Mouse (Mus musculus): Measurements from ENCODE around the gene Heatr5a. TPM values are rescaled to one million over a fixed set of nuclear protein-coding genes. Genes with fewer than 3 reads are reported as not detected.

The Heatr5a gene
- total RNA-seq, 2 experiments from 2014 or later: 16.7 to 29.0 TPM

GRCm38 (mm10) chr12:51969092-51969491, 2.0 kb downstream of the Heatr5a start:
- H3K4me3 ChIP-seq: peak overlapping the region; percentile 100
- intact Hi-C loops (cut with DNase I): loop anchor here (10.0 kb wide), 1 partner anchor 144 kb away; the partner anchor contains the start of gene Hectd1
- TF ChIP-seq CTCF (IDR thresholded peaks at IDR 0.05): no peak
- no peak overlapping the region for H3K27ac ChIP-seq
- no peak for DNase-seq

- no peak for TF ChIP-seq CTCF (IDR thresholded peaks at IDR 0.05)
- no peak overlapping the region for H3K4me3 ChIP-seq
- no peak for DNase-seq
- intact Hi-C loops (cut with DNase I): loop anchor here (10.0 kb wide), 1 partner anchor 143 kb away; the partner anchor contains the start of gene Hectd1
- H3K27ac ChIP-seq: no peak overlapping the region
These were observed 3.1 kb downstream of the Heatr5a start for GRCm38 (mm10) chr12:51967915-51968595.

GRCm38 (mm10) chr12:51957626-51958025, 13.5 kb downstream of the Heatr5a start:
- TF ChIP-seq CTCF (IDR thresholded peaks at IDR 0.05): no peak
- DNase-seq: no peak
- intact Hi-C loops (cut with DNase I): no loop called here
- no peak overlapping the region for H3K4me3 ChIP-seq
- H3K27ac ChIP-seq: no peak overlapping the region

DNA sequence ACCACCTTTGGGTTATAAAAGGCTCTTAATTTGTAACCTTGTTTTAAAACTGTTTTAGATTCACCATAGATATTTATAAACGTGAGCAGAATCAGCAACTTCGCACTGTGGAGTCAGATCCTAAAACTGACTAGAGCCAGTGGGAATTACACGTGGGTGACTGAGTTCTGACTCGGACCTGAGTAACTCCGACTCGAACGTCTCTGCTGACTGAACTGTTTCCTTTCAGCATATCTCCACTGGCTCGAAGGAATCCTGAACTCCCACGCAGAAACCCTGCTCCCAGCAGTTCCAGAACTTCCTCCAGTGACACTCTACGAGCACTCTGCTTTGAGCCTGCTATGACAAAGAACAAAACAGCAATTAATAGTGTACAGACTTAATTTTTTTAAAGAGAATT, 18.8 kb downstream of the Heatr5a start:
- intact Hi-C loops (cut with DNase I): no loop called here
- DNase-seq: no peak
- TF ChIP-seq CTCF (IDR thresholded peaks at IDR 0.05): no peak
- Histone ChIP-seq H3K4me3 (no peak overlapping the region), H3K27ac (no peak overlapping the region)

DNA sequence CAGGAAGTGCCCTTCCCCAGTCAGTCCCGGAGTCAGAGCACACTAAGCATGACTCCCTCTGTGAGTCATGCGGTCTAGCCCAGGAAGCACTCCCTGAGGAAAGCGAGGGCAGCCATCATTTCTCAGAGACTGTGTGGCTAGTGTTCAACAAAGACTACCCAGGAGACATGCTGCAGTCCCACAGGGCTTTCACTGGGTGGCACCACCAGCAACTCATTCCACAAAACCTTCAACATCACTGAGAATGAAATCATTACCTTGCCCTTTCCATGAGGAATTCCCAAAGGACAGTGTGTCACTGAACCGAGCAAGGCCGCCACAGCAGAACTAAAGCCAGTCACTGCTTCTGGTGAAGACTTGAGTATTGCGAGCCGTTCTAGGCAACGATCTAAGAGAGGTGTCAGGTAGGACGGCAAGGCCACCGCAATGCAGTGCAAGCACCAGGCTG, 23.6 kb downstream of the Heatr5a start:
- peak; percentile 50 for TF ChIP-seq CTCF (IDR thresholded peaks at IDR 0.05)
- Histone ChIP-seq H3K27ac (no peak overlapping the region; the same call in 1 of the 2 replicates), H3K4me3 (no peak overlapping the region)
- intact Hi-C loops (cut with DNase I): loop anchor here (10.0 kb wide), 1 partner anchor 57 kb away; the partner anchor contains the start of gene Dtd2
- DNase-seq: peak; percentile 16

- H3K4me3 ChIP-seq: no peak overlapping the region
- no peak overlapping the region for H3K27ac ChIP-seq
- intact Hi-C loops (cut with DNase I): loop anchor here (10.0 kb wide), 1 partner anchor 59 kb away; the partner anchor contains the start of gene Dtd2
- no peak for DNase-seq
- no peak for TF ChIP-seq CTCF (IDR thresholded peaks at IDR 0.05)
These were observed 25.8 kb downstream of the Heatr5a start for GRCm38 (mm10) chr12:51945331-51945730.

DNA sequence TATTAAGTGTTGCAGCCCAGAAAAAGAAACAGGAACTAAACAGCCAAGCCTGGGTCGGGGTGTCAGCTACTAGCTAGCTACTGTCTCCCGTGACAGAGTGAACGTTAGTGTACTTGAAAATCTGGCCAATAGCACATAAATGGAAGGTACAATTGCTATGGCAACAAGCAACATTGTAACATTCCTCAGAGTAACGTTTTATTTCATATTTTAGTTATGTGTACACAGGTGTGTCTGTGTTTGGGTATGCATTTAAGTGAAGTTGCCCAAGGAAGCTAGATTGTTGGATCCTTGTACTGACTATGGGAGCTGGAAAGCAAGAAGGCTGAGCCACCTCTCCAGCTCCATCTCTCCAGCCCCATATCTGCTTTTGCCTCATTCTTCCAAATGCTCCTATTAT, 31.3 kb downstream of the Heatr5a start:
- no peak for DNase-seq
- Histone ChIP-seq H3K4me3 (no peak overlapping the region), H3K27ac (no peak overlapping the region)
- TF ChIP-seq CTCF (IDR thresholded peaks at IDR 0.05): no peak
- intact Hi-C loops (cut with DNase I): loop anchor here (10.0 kb wide), 1 partner anchor 65 kb away; the partner anchor contains the start of gene Dtd2

- H3K27ac ChIP-seq: peak overlapping the region; percentile 69
- intact Hi-C loops (cut with DNase I): no loop called here
- TF ChIP-seq CTCF (IDR thresholded peaks at IDR 0.05): peak; percentile 6; the same call in 1 of the 2 replicates
- no peak overlapping the region for H3K4me3 ChIP-seq
- peak; percentile 56 for DNase-seq
These were observed 33.2 kb downstream of the Heatr5a start for GRCm38 (mm10) chr12:51937938-51938337.

GRCm38 (mm10) chr12:51929630-51930029, 41.5 kb downstream of the Heatr5a start:
- no peak for DNase-seq

DNA sequence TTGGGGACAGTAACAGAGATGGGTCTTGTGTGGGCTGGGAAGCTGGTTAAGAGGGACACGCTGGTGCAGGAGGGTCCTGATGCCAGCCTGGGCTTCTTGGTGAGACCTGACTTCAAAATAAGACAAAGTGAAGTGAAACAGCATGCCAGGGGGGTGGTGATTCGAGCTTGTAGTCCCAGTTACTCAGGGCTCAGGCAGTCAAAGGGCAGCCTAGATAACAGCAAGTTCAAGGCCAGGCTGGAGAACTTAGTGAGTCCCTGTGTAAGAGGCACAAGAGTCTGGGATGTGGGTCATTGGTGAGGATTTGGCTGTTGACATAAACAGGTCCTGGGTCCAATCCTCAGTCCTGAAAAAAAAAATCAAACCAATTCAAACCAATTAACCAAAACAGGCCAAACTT, 53.9 kb downstream of the Heatr5a start:
- intact Hi-C loops (cut with DNase I): no loop called here
- DNase-seq: no peak
- Histone ChIP-seq H3K27ac (no peak overlapping the region), H3K4me3 (no peak overlapping the region)
- no peak for TF ChIP-seq CTCF (IDR thresholded peaks at IDR 0.05)

More at GRCm38 (mm10) chr12:51929630-51930029, 41.5 kb downstream of the Heatr5a start:
- H3K4me3 ChIP-seq: no peak overlapping the region
- TF ChIP-seq CTCF (IDR thresholded peaks at IDR 0.05): no peak
- intact Hi-C loops (cut with DNase I): no loop called here
- no peak overlapping the region for H3K27ac ChIP-seq

GRCm38 (mm10) chr12:51914903-51915670, 56.0 kb downstream of the Heatr5a start:
- H3K27ac ChIP-seq: no peak overlapping the region
- DNase-seq: no peak
- no peak overlapping the region for H3K4me3 ChIP-seq
- intact Hi-C loops (cut with DNase I): no loop called here
- TF ChIP-seq CTCF (IDR thresholded peaks at IDR 0.05): no peak

- H3K4me3 ChIP-seq: no peak overlapping the region
- H3K27ac ChIP-seq: no peak overlapping the region
- DNase-seq: no peak
- intact Hi-C loops (cut with DNase I): no loop called here
- TF ChIP-seq CTCF (IDR thresholded peaks at IDR 0.05): no peak
These were observed 61.9 kb downstream of the Heatr5a start for GRCm38 (mm10) chr12:51909202-51909601.

DNA sequence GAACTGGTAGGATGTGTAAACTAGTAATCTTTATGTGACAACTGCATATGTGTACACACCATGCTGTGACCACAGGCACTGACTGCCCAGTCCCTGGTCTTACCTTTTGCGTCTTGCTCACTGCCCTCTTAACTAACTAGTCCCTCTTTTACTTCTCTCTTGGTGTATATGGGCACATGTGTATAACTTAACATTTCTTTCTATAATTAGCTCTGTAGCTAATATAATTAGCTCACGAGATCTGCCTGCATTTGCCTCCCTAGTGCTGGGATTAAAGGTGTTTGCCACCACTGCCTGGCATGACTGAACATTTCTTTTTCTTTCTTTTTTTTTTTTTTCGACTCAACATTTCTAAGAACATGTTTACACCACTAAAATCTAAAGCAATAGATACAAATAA, 63.6 kb downstream of the Heatr5a start:
- no peak for TF ChIP-seq CTCF (IDR thresholded peaks at IDR 0.05)
- no peak for DNase-seq
- Histone ChIP-seq H3K27ac (no peak overlapping the region), H3K4me3 (no peak overlapping the region)
- intact Hi-C loops (cut with DNase I): no loop called here
